Mouse (Mus musculus): Measurements from ENCODE around the gene Scube2. TPM values are rescaled to one million over a fixed set of nuclear protein-coding genes. Genes with fewer than 3 reads are reported as not detected.
A peak's percentile ranks its signal among the peaks of the same experiment; 100 is the strongest.

Gene Scube2
- polyA plus RNA-seq, 1 experiment: not detected

GRCm38 (mm10) chr7:109807616-109808485 lies 57.6 kb downstream of the Scube2 start:
- Histone ChIP-seq H3K4me3 (ENCODE audit: insufficient read depth, low read length) (no peak overlapping the region), H3K4me1 (ENCODE audit: control insufficient read depth, insufficient read depth, low read length) (peaks cover 3% of the 10 kb centered on the region; the same call in 1 of the 2 replicates), H3K27ac (ENCODE audit: insufficient read depth, low read depth, low read length) (no peak overlapping the region)
- TF ChIP-seq CTCF (IDR thresholded peaks at IDR 0.05; ENCODE audit: low read depth, low read length) (no peak), POLR2A (IDR thresholded peaks at IDR 0.05; ENCODE audit: borderline replicate concordance, low read depth, low read length) (no peak)

GRCm38 (mm10) chr7:109804843-109805242 lies 60.6 kb downstream of the Scube2 start:
- Histone ChIP-seq H3K4me3 (ENCODE audit: insufficient read depth, low read length) (no peak overlapping the region), H3K4me1 (ENCODE audit: control insufficient read depth, insufficient read depth, low read length) (peaks cover 3% of the 10 kb centered on the region; the same call in 1 of the 2 replicates), H3K27ac (ENCODE audit: insufficient read depth, low read depth, low read length) (no peak overlapping the region)
- TF ChIP-seq CTCF (IDR thresholded peaks at IDR 0.05; ENCODE audit: low read depth, low read length) (no peak), POLR2A (IDR thresholded peaks at IDR 0.05; ENCODE audit: borderline replicate concordance, low read depth, low read length) (no peak)

- Histone ChIP-seq H3K4me1 (ENCODE audit: control insufficient read depth, insufficient read depth, low read length) (peaks cover 3% of the 10 kb centered on the region; the same call in 1 of the 2 replicates), H3K27ac (ENCODE audit: insufficient read depth, low read depth, low read length) (no peak overlapping the region), H3K4me3 (ENCODE audit: insufficient read depth, low read length) (no peak overlapping the region)
- TF ChIP-seq CTCF (IDR thresholded peaks at IDR 0.05; ENCODE audit: low read depth, low read length): no peak
- no peak for TF ChIP-seq POLR2A (IDR thresholded peaks at IDR 0.05; ENCODE audit: borderline replicate concordance, low read depth, low read length)
Measured at GRCm38 (mm10) chr7:109804355-109804754, 61.1 kb downstream of the Scube2 start.

- peaks cover 3% of the 10 kb centered on the region; the same call in 1 of the 2 replicates for H3K4me1 ChIP-seq (ENCODE audit: control insufficient read depth, insufficient read depth, low read length)
- H3K4me3 ChIP-seq (ENCODE audit: insufficient read depth, low read length): no peak overlapping the region
- TF ChIP-seq POLR2A (IDR thresholded peaks at IDR 0.05; ENCODE audit: borderline replicate concordance, low read depth, low read length): no peak
- no peak for TF ChIP-seq CTCF (IDR thresholded peaks at IDR 0.05; ENCODE audit: low read depth, low read length)
- H3K27ac ChIP-seq (ENCODE audit: insufficient read depth, low read depth, low read length): no peak overlapping the region
Measured at GRCm38 (mm10) chr7:109803516-109803915, 62.0 kb downstream of the Scube2 start.

GRCm38 (mm10) chr7:109800626-109801025 lies 64.9 kb downstream of the Scube2 start:
- H3K27ac ChIP-seq (ENCODE audit: insufficient read depth, low read depth, low read length): no peak overlapping the region
- TF ChIP-seq POLR2A (IDR thresholded peaks at IDR 0.05; ENCODE audit: borderline replicate concordance, low read depth, low read length): no peak
- TF ChIP-seq CTCF (IDR thresholded peaks at IDR 0.05; ENCODE audit: low read depth, low read length): no peak
- no peaks in the 10 kb centered on the region for H3K4me1 ChIP-seq (ENCODE audit: control insufficient read depth, insufficient read depth, low read length)
- H3K4me3 ChIP-seq (ENCODE audit: insufficient read depth, low read length): no peak overlapping the region

GRCm38 (mm10) chr7:109799168-109799567 lies 66.3 kb downstream of the Scube2 start:
- Histone ChIP-seq H3K27ac (ENCODE audit: insufficient read depth, low read depth, low read length) (no peak overlapping the region), H3K4me1 (ENCODE audit: control insufficient read depth, insufficient read depth, low read length) (no peaks in the 10 kb centered on the region), H3K4me3 (ENCODE audit: insufficient read depth, low read length) (no peak overlapping the region)
- TF ChIP-seq POLR2A (IDR thresholded peaks at IDR 0.05; ENCODE audit: borderline replicate concordance, low read depth, low read length) (no peak), CTCF (IDR thresholded peaks at IDR 0.05; ENCODE audit: low read depth, low read length) (no peak)

- no peaks in the 10 kb centered on the region for H3K4me1 ChIP-seq (ENCODE audit: control insufficient read depth, insufficient read depth, low read length)
- TF ChIP-seq CTCF (IDR thresholded peaks at IDR 0.05; ENCODE audit: low read depth, low read length) (no peak), POLR2A (IDR thresholded peaks at IDR 0.05; ENCODE audit: borderline replicate concordance, low read depth, low read length) (no peak)
- no peak overlapping the region for H3K27ac ChIP-seq (ENCODE audit: insufficient read depth, low read depth, low read length)
- no peak overlapping the region for H3K4me3 ChIP-seq (ENCODE audit: insufficient read depth, low read length)
Measured at GRCm38 (mm10) chr7:109795564-109795963, 69.9 kb downstream of the Scube2 start.

GRCm38 (mm10) chr7:109794556-109794955 lies 70.9 kb downstream of the Scube2 start:
- Histone ChIP-seq H3K4me3 (ENCODE audit: insufficient read depth, low read length) (no peak overlapping the region), H3K27ac (ENCODE audit: insufficient read depth, low read depth, low read length) (no peak overlapping the region), H3K4me1 (ENCODE audit: control insufficient read depth, insufficient read depth, low read length) (no peaks in the 10 kb centered on the region)
- TF ChIP-seq CTCF (IDR thresholded peaks at IDR 0.05; ENCODE audit: low read depth, low read length) (no peak), POLR2A (IDR thresholded peaks at IDR 0.05; ENCODE audit: borderline replicate concordance, low read depth, low read length) (no peak)

- H3K4me3 ChIP-seq (ENCODE audit: insufficient read depth, low read length): no peak overlapping the region
- TF ChIP-seq POLR2A (IDR thresholded peaks at IDR 0.05; ENCODE audit: borderline replicate concordance, low read depth, low read length) (no peak), CTCF (IDR thresholded peaks at IDR 0.05; ENCODE audit: low read depth, low read length) (peak; percentile 50; the same call in 1 of the 2 replicates)
- no peak overlapping the region for H3K27ac ChIP-seq (ENCODE audit: insufficient read depth, low read depth, low read length)
- H3K4me1 ChIP-seq (ENCODE audit: control insufficient read depth, insufficient read depth, low read length): no peaks in the 10 kb centered on the region
Measured at GRCm38 (mm10) chr7:109792759-109793158, 72.7 kb downstream of the Scube2 start.

- TF ChIP-seq CTCF (IDR thresholded peaks at IDR 0.05; ENCODE audit: low read depth, low read length) (no peak), POLR2A (IDR thresholded peaks at IDR 0.05; ENCODE audit: borderline replicate concordance, low read depth, low read length) (no peak)
Measured at GRCm38 (mm10) chr7:109790818-109791217, 74.7 kb downstream of the Scube2 start.

More at GRCm38 (mm10) chr7:109790818-109791217, 74.7 kb downstream of the Scube2 start:
- no peaks in the 10 kb centered on the region for H3K4me1 ChIP-seq (ENCODE audit: control insufficient read depth, insufficient read depth, low read length)
- H3K27ac ChIP-seq (ENCODE audit: insufficient read depth, low read depth, low read length): no peak overlapping the region
- no peak overlapping the region for H3K4me3 ChIP-seq (ENCODE audit: insufficient read depth, low read length)
